Mouse (Mus musculus) megakaryocyte, embryonic 14.5 days (primary cell): Measurements from ENCODE around the gene Hk3. TPM values are rescaled to one million over a fixed set of nuclear protein-coding genes. Genes with fewer than 3 reads are reported as not detected.

Experiments used
- H3K27me3 ChIP-seq: replicated peaks from 2 replicates; pipeline ENCODE3; 2012; ENCODE audit warnings: inconsistent platforms
- H3K36me3 ChIP-seq: replicated peaks from 2 replicates; pipeline ENCODE3; 2012; ENCODE audit warnings: low read length, inconsistent platforms, mixed read lengths
- H3K4me1 ChIP-seq: 2 replicates; pipeline ENCODE4 v1.6.1; 2012; ENCODE audit warnings: inconsistent platforms
- H3K4me3 ChIP-seq: replicated peaks from 2 replicates; pipeline ENCODE3; 2012; ENCODE audit warnings: moderate library complexity, mild to moderate bottlenecking, inconsistent platforms
- H3K9me3 ChIP-seq: 2 replicates; pipeline ENCODE4 v1.6.1; 2012; ENCODE audit warnings: inconsistent platforms
- FLI1 ChIP-seq: IDR thresholded peaks from 2 replicates; pipeline ENCODE4 v1.6.1; 2012; ENCODE audit warnings: low read length, inconsistent platforms, mixed read lengths
- GATA1 ChIP-seq: IDR thresholded peaks from 3 replicates; pipeline ENCODE4 v1.6.1; 2012; ENCODE audit warnings: mixed read lengths, low read length, inconsistent platforms, borderline replicate concordance
- polyA plus RNA-seq: library from polyadenylated mRNA; stranded (reverse); fragments of >175 nt; gene quantifications from 2 replicates; pipeline ENCODE4 v1.2.3, GENCODE M21; 2012; ENCODE audit warnings: low replicate concordance; ENCODE audit not compliant: insufficient read depth

Hk3 gene
- 10.3 TPM in 1 of 2 replicates, not detected in the other for polyA plus RNA-seq

DNA sequence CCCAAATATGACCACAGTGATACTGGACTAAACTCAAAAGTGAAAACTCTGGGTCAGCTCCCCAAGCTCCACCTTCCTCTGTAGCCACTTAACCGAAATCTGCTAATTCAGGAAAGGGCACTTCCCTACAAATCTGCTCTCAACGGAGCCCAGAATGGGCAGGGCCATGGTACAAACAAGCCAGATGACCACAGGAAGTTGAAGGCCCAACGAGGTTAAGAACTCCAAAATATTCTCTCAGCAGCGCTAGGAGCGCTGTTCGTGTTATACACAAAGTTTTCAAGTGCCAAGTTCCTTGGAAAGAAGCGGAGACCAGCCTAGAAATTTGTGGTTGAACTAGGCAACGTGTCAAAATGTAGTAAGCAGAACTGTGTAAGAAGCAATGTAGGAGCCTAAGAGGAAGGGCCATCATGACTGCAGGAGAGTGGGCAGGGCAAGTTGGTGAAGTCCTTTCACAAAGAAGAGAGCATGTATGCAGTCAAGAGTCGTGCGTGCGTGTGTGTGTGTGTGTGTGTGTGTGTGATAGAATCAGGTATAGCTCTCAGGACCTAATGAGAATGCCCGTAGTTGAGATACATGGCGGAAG, at the start of gene Hk3:
Hk3 (minus strand) TSS at position 192 of the 586 bp plus-strand sequence.
- H3K27me3 ChIP-seq: peaks cover 9% of the 10 kb centered on the region
- peaks cover 11% of the 10 kb centered on the region for H3K36me3 ChIP-seq
- peaks cover 20% of the 10 kb centered on the region for H3K4me1 ChIP-seq
- peaks cover 7% of the 10 kb centered on the region; the same call in 1 of the 2 replicates for H3K9me3 ChIP-seq
- TF ChIP-seq GATA1 (no peak), FLI1 (no peak)
- H3K4me3 ChIP-seq: peak within 1 kb of the TSS; percentile 33

DNA sequence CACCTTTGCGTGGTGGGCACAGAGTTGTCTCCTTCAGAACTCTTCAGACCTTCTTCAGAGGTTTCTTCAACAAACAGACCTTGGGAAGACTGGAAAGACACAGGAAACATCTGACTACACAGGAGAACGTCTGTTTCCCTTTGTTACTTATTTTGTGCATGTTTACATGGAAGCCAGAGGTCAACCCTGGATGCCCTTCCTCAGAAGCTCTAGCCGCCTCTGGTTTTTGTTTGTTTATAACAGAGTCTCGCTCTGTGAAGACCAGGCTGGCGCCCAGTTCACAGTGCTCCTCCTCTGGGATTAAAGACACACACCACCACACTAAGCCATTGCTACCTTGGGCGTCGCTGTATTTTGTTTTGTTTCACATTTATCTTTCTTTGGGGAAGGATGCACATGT, 48.5 kb upstream of the Hk3 start:
- H3K4me3 ChIP-seq: no peak overlapping the region
- H3K27me3 ChIP-seq: no peaks in the 10 kb centered on the region
- H3K4me1 ChIP-seq: no peaks in the 10 kb centered on the region
- H3K36me3 ChIP-seq: peaks cover 42% of the 10 kb centered on the region
- TF ChIP-seq FLI1 (no peak), GATA1 (no peak)
- no peaks in the 10 kb centered on the region for H3K9me3 ChIP-seq

- Histone ChIP-seq H3K36me3 (peaks cover 56% of the 10 kb centered on the region), H3K27me3 (no peaks in the 10 kb centered on the region), H3K9me3 (no peaks in the 10 kb centered on the region), H3K4me1 (peaks cover 8% of the 10 kb centered on the region; the same call in 1 of the 2 replicates), H3K4me3 (no peak overlapping the region)
- no peak for TF ChIP-seq GATA1
- no peak for TF ChIP-seq FLI1
Observed at GRCm38 (mm10) chr13:55063276-55063675, 42.1 kb upstream of the Hk3 start.

- peaks cover 8% of the 10 kb centered on the region; the same call in 1 of the 2 replicates for H3K4me1 ChIP-seq
- H3K9me3 ChIP-seq: no peaks in the 10 kb centered on the region
- H3K27me3 ChIP-seq: no peaks in the 10 kb centered on the region
- H3K36me3 ChIP-seq: peaks cover 69% of the 10 kb centered on the region
- TF ChIP-seq GATA1: no peak
- no peak for TF ChIP-seq FLI1
- H3K4me3 ChIP-seq: no peak overlapping the region
Observed at GRCm38 (mm10) chr13:55058042-55058441, 36.9 kb upstream of the Hk3 start.

DNA sequence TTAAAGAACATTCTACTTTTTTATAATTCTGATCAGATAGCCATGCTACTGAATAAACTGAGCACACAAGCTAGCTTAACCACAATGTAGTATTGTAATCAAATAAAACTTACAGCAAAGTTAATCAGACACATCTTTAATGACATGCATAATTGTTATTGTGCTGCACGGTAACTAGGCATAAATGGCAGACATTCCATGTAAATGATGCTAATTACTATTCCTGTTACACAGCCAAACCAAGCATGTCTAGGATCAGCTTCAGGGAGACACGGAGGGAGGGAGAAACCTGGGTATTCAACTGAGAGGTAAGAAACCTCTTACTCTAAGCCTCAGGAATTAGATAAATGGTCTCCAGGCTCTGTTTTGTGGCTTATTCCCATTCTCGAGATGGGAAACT, 26.5 kb upstream of the Hk3 start:
- H3K4me3 ChIP-seq: no peak overlapping the region
- no peaks in the 10 kb centered on the region for H3K9me3 ChIP-seq
- no peaks in the 10 kb centered on the region for H3K4me1 ChIP-seq
- TF ChIP-seq GATA1 (no peak), FLI1 (no peak)
- H3K36me3 ChIP-seq: peaks cover 85% of the 10 kb centered on the region
- H3K27me3 ChIP-seq: no peaks in the 10 kb centered on the region

DNA sequence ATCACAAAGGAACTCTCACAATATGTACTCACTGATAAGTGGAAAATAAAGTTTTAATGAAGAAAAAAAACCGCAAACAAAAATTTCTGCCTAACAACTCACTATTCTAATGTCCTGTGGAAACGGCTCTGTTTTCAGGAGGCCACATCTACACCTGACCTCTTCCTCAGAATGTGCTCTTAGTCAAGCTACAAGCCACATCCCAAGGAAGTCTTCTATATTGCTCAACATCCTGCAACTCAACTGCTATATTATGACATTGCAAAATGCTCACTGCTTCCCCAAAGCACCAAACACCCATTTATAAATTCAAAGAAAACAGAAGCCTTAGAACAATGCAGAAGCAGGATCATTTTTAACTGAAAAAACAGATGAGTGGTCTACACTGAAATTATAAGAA, 18.8 kb upstream of the Hk3 start:
- no peak for TF ChIP-seq FLI1
- no peak for TF ChIP-seq GATA1
- peaks cover 13% of the 10 kb centered on the region for H3K4me1 ChIP-seq
- no peak overlapping the region for H3K4me3 ChIP-seq
- peaks cover 42% of the 10 kb centered on the region for H3K36me3 ChIP-seq
- H3K27me3 ChIP-seq: no peaks in the 10 kb centered on the region
- no peaks in the 10 kb centered on the region for H3K9me3 ChIP-seq

DNA sequence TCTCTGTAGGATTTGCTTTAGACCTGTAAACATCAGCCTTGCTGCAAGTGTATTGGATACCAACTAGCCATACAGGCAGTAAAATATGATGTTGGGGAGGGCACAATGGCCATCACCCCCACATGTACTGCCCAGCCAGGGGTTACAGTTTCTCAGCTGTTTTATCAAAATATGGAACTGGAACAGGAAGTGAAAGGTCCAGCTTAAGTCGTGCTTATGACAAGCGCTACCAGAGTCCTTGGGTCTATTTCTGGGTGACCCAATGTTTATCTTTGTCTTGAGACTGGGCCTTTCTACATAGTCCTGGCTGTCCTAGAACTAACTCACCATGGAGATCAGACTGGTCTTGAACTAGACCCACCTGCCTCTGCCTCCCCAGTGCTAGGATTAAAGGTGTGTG, 3.0 kb upstream of the Hk3 start:
- H3K27me3 ChIP-seq: peaks cover under 1% of the 10 kb centered on the region
- peaks cover 29% of the 10 kb centered on the region for H3K36me3 ChIP-seq
- H3K4me1 ChIP-seq: peaks cover 20% of the 10 kb centered on the region
- TF ChIP-seq FLI1 (no peak), GATA1 (no peak)
- peaks cover 8% of the 10 kb centered on the region; the same call in 1 of the 2 replicates for H3K9me3 ChIP-seq
- no peak overlapping the region for H3K4me3 ChIP-seq

DNA sequence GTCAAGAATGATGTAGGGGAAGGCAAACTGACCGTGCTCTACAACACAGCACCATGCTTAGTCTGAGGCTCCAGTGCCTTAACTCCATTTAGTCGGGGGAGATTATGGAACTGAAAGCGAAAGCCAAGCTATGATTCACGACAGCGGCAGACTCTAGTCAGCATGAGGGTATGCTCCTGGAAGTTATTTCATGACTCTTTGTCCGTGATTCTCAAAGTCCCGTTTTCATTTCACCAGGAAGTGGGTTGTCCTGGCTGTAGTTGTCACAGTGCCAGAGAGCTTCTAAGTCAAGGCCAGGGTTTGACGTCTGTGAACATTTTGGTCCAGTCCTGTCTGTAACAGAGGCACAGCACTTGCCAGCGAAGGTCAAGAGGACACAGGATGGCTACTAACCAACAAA, 1.5 kb upstream of the Hk3 start:
- H3K9me3 ChIP-seq: peaks cover 8% of the 10 kb centered on the region; the same call in 1 of the 2 replicates
- peaks cover 14% of the 10 kb centered on the region for H3K36me3 ChIP-seq
- peaks cover 20% of the 10 kb centered on the region for H3K4me1 ChIP-seq
- TF ChIP-seq GATA1 (no peak), FLI1 (no peak)
- peak overlapping the region; percentile 77 for H3K4me3 ChIP-seq
- peaks cover 5% of the 10 kb centered on the region for H3K27me3 ChIP-seq

- H3K4me3 ChIP-seq: peak overlapping the region; percentile 77
- H3K9me3 ChIP-seq: peaks cover 8% of the 10 kb centered on the region; the same call in 1 of the 2 replicates
- peaks cover 5% of the 10 kb centered on the region for H3K27me3 ChIP-seq
- TF ChIP-seq GATA1: no peak
- TF ChIP-seq FLI1: no peak
- peaks cover 12% of the 10 kb centered on the region for H3K36me3 ChIP-seq
- peaks cover 20% of the 10 kb centered on the region for H3K4me1 ChIP-seq
Observed at GRCm38 (mm10) chr13:55022256-55022655, 1.1 kb upstream of the Hk3 start.

DNA sequence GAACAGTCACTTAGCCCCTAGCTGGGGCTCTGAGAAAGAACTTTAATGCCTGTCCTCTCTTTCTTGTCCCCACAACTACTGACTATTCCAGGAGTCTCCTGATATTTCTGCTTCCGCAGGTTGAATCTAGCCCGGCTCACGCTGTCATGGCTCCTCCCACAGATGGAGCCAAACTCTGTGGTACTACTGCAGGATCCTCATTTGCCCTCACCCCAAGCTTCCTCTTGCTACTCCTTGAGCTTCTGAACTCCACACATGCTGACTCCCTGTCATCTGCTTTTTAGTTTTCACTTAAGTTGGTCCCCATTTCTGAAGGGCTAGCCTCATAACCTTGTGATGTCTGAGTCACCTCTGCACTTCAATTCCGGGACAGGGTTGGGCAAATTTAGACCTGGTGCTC, 1.1 kb downstream of the Hk3 start:
- peaks cover 18% of the 10 kb centered on the region for H3K27me3 ChIP-seq
- TF ChIP-seq GATA1 (no peak), FLI1 (no peak)
- H3K4me3 ChIP-seq: no peak overlapping the region
- H3K36me3 ChIP-seq: peaks cover 2% of the 10 kb centered on the region
- H3K4me1 ChIP-seq: peaks cover 27% of the 10 kb centered on the region
- no peaks in the 10 kb centered on the region for H3K9me3 ChIP-seq

- peaks cover 24% of the 10 kb centered on the region for H3K4me1 ChIP-seq
- no peak overlapping the region for H3K4me3 ChIP-seq
- H3K36me3 ChIP-seq: no peaks in the 10 kb centered on the region
- H3K9me3 ChIP-seq: no peaks in the 10 kb centered on the region
- TF ChIP-seq FLI1 (no peak), GATA1 (no peak)
- peaks cover 27% of the 10 kb centered on the region for H3K27me3 ChIP-seq
Observed at GRCm38 (mm10) chr13:55019181-55019580, 2.0 kb downstream of the Hk3 start.
